Mouse (Mus musculus) lung, postnatal 36 days (tissue): ENCODE measurements around the gene Fance.
"Not testable (repeated sequence)": the region's sequence is repeated elsewhere in the genome, so short reads cannot be mapped to it uniquely, and the experiment has no call there.

Experiments used
- DNase-seq: peaks from one replicate; pipeline ENCODE4 v3.0.0; 2022; ENCODE audit warnings: mixed read lengths

The Fance gene

GRCm38 (mm10) chr17:28293716-28294115 lies 19.6 kb upstream of the Fance start:
- no peak for DNase-seq

- DNase-seq = peak; percentile 66
Observed at GRCm38 (mm10) chr17:28294449-28295333, 18.6 kb upstream of the Fance start.

GRCm38 (mm10) chr17:28298888-28299287 lies 14.4 kb upstream of the Fance start:
- no peak for DNase-seq

GRCm38 (mm10) chr17:28299669-28300320 lies 13.5 kb upstream of the Fance start:
- DNase-seq = no peak

- DNase-seq = peak; percentile 29
Observed at GRCm38 (mm10) chr17:28300323-28300722, 13.0 kb upstream of the Fance start.

GRCm38 (mm10) chr17:28300850-28301249 lies 12.5 kb upstream of the Fance start:
- peak; percentile 52 for DNase-seq

GRCm38 (mm10) chr17:28305172-28305571 lies 8.1 kb upstream of the Fance start:
- DNase-seq = no peak

GRCm38 (mm10) chr17:28308297-28309195 lies 4.8 kb upstream of the Fance start:
- DNase-seq = peak; percentile 96

GRCm38 (mm10) chr17:28310831-28311230 lies 2.5 kb upstream of the Fance start:
- DNase-seq = no peak

GRCm38 (mm10) chr17:28311366-28312132 lies 1.8 kb upstream of the Fance start:
- no peak for DNase-seq

- peak; percentile 47 for DNase-seq
Observed at GRCm38 (mm10) chr17:28312232-28313211, 797 bp upstream of the Fance start.

GRCm38 (mm10) chr17:28313880-28314225 lies 534 bp downstream of the Fance start:
- peak; percentile 37 for DNase-seq

- no peak for DNase-seq
Observed at GRCm38 (mm10) chr17:28315611-28316160, 2.4 kb downstream of the Fance start.

- DNase-seq = no peak
Observed at GRCm38 (mm10) chr17:28316476-28316875, 3.2 kb downstream of the Fance start.

- DNase-seq = no peak
Observed at GRCm38 (mm10) chr17:28317091-28317490, 3.8 kb downstream of the Fance start.

GRCm38 (mm10) chr17:28317725-28318124 lies 4.4 kb downstream of the Fance start:
- no peak for DNase-seq

GRCm38 (mm10) chr17:28321700-28322099 lies 8.4 kb downstream of the Fance start:
- DNase-seq = no peak

GRCm38 (mm10) chr17:28323786-28324185 lies 10.5 kb downstream of the Fance start:
- no peak for DNase-seq

GRCm38 (mm10) chr17:28324416-28324815 lies 11.1 kb downstream of the Fance start:
- not testable (repeated sequence) for DNase-seq

GRCm38 (mm10) chr17:28325751-28326150 lies 12.4 kb downstream of the Fance start:
- no peak for DNase-seq

GRCm38 (mm10) chr17:28326951-28327350 lies 13.6 kb downstream of the Fance start:
- DNase-seq = no peak
